Mouse (Mus musculus): ENCODE results near the gene Hoxc12.

The Hoxc12 gene

GRCm38 (mm10) chr15:102963671-102964640 lies 27.4 kb downstream of the Hoxc12 start:
- DNase-seq (ENCODE audit: extremely low read depth, low read depth, low spot score): no peak

- no peak for DNase-seq (ENCODE audit: extremely low read depth, low read depth, low spot score)
These were observed 28.7 kb downstream of the Hoxc12 start for GRCm38 (mm10) chr15:102965003-102965891.

GRCm38 (mm10) chr15:102965892-102966775 lies 29.6 kb downstream of the Hoxc12 start:
- no peak for DNase-seq (ENCODE audit: extremely low read depth, low read depth, low spot score)

- no peak for DNase-seq (ENCODE audit: extremely low read depth, low read depth, low spot score)
These were observed 30.3 kb downstream of the Hoxc12 start, which contains the start of gene Hoxc10 for GRCm38 (mm10) chr15:102966776-102967311. TSS of gene Hoxc10 (plus strand) at chr15:102966796.

- DNase-seq (ENCODE audit: extremely low read depth, low read depth, low spot score): no peak
These were observed 30.7 kb downstream of the Hoxc12 start, which contains the start of gene Hoxc5 for GRCm38 (mm10) chr15:102967312-102967510. TSS of gene Hoxc5 (plus strand) at chr15:102967443.

- no peak for DNase-seq (ENCODE audit: extremely low read depth, low read depth, low spot score)
These were observed 31.2 kb downstream of the Hoxc12 start for GRCm38 (mm10) chr15:102967511-102968397.

- no peak for DNase-seq (ENCODE audit: extremely low read depth, low read depth, low spot score)
These were observed 32.7 kb downstream of the Hoxc12 start for GRCm38 (mm10) chr15:102969296-102969695.

- DNase-seq (ENCODE audit: extremely low read depth, low read depth, low spot score): no peak
These were observed 34.2 kb downstream of the Hoxc12 start for GRCm38 (mm10) chr15:102970740-102971139.

- DNase-seq (ENCODE audit: extremely low read depth, low read depth, low spot score): no peak
These were observed 35.7 kb downstream of the Hoxc12 start for GRCm38 (mm10) chr15:102972254-102972653.

GRCm38 (mm10) chr15:102972753-102973152 lies 36.2 kb downstream of the Hoxc12 start:
- DNase-seq (ENCODE audit: extremely low read depth, low read depth, low spot score): no peak

GRCm38 (mm10) chr15:102975034-102975433 lies 38.5 kb downstream of the Hoxc12 start:
- DNase-seq (ENCODE audit: extremely low read depth, low read depth, low spot score): no peak

- no peak for DNase-seq (ENCODE audit: extremely low read depth, low read depth, low spot score)
These were observed 39.1 kb downstream of the Hoxc12 start for GRCm38 (mm10) chr15:102975688-102976111.

- DNase-seq (ENCODE audit: extremely low read depth, low read depth, low spot score): no peak
These were observed 39.6 kb downstream of the Hoxc12 start, which contains the start of gene Hoxc9 for GRCm38 (mm10) chr15:102976171-102976570. TSS of gene Hoxc9 (plus strand) at chr15:102976439.

- DNase-seq (ENCODE audit: extremely low read depth, low read depth, low spot score): no peak
These were observed 40.3 kb downstream of the Hoxc12 start for GRCm38 (mm10) chr15:102976631-102977422.

- DNase-seq (ENCODE audit: extremely low read depth, low read depth, low spot score): no peak
These were observed 40.9 kb downstream of the Hoxc12 start for GRCm38 (mm10) chr15:102977423-102977974.

- no peak for DNase-seq (ENCODE audit: extremely low read depth, low read depth, low spot score)
These were observed 42.3 kb downstream of the Hoxc12 start for GRCm38 (mm10) chr15:102978615-102979515.

GRCm38 (mm10) chr15:102979936-102980335 lies 43.4 kb downstream of the Hoxc12 start:
- no peak for DNase-seq (ENCODE audit: extremely low read depth, low read depth, low spot score)

Data from fat pad, adult 2 months (tissue).